ENCODE assay signal across 8 mouse cellular contexts in genomic region chr7:133115886-133116285, GRCm38 (mm10). TPM values are rescaled to one million over a fixed set of nuclear protein-coding genes. Genes with fewer than 3 reads are reported as not detected.
DNase-seq lines count a peak whose midpoint lies in the region; ATAC-seq and TF ChIP-seq lines count a peak whose summit lies in the region.

No protein-coding gene starts in this region.

- peaks cover 3% of the 10 kb centered on the region for H3K4me1 ChIP-seq in ES-Bruce4 (ENCODE audit: control insufficient read depth, insufficient read depth, low read length)
- H3K4me1 ChIP-seq in bone marrow macrophage, adult 2 months (ENCODE audit: control insufficient read depth, insufficient read depth, low read length) = peaks cover 53% of the 10 kb centered on the region
- H3K4me1 ChIP-seq in limb, embryonic 11.5 days (ENCODE audit: control insufficient read depth, insufficient read depth, low read length) = peaks cover 73% of the 10 kb centered on the region
- peaks cover 90% of the 10 kb centered on the region for H3K4me1 ChIP-seq in midbrain, embryonic 12.5 days

- TF ChIP-seq EP300 in ES-Bruce4 (IDR thresholded peaks at IDR 0.05; ENCODE audit: insufficient read depth, low read depth, low read length) = peak; percentile 97

- H3K27ac ChIP-seq in ES-Bruce4 (ENCODE audit: insufficient read depth, low read length) = peak overlapping the region; percentile 98
- peak overlapping the region; percentile 33 for H3K27ac ChIP-seq in bone marrow macrophage, adult 2 months (ENCODE audit: insufficient read depth, low read depth, low read length)
- no peak overlapping the region for H3K27ac ChIP-seq in limb, embryonic 11.5 days (replicated peaks; ENCODE audit: low read depth, low read length)
- H3K27ac ChIP-seq in midbrain, embryonic 12.5 days (replicated peaks) = no peak overlapping the region

- H3K36me3 ChIP-seq in ES-Bruce4 (ENCODE audit: control insufficient read depth, insufficient read depth, low read length, poor library complexity, severe bottlenecking) = peaks cover 13% of the 10 kb centered on the region
- no peaks in the 10 kb centered on the region for H3K36me3 ChIP-seq in limb, embryonic 11.5 days (ENCODE audit: control insufficient read depth, insufficient read depth, low read length)
- H3K36me3 ChIP-seq in midbrain, embryonic 12.5 days = no peaks in the 10 kb centered on the region

- ATAC-seq in limb, embryonic 11.5 days (ENCODE audit: insufficient number of reproducible peaks, low FRiP score, low TSS enrichment, low read depth) = no peak
- no peak for ATAC-seq in midbrain, embryonic 12.5 days (ENCODE audit: low FRiP score, low read depth)
- ATAC-seq in activated CD4-positive, CD25-positive, alpha-beta regulatory T cell, adult 4 months = no peak

- H3K27me3 ChIP-seq in ES-Bruce4 (ENCODE audit: control insufficient read depth, insufficient read depth, low read length, poor library complexity, severe bottlenecking) = no peaks in the 10 kb centered on the region
- no peaks in the 10 kb centered on the region for H3K27me3 ChIP-seq in limb, embryonic 11.5 days (ENCODE audit: control insufficient read depth, insufficient read depth, low read length)
- H3K27me3 ChIP-seq in midbrain, embryonic 12.5 days = no peaks in the 10 kb centered on the region

- 13% methylated on average over 15 of the region's 15 CpGs for WGBS in limb, embryonic 11.5 days
- 13% methylated on average over 15 of the region's 15 CpGs for WGBS in midbrain, embryonic 12.5 days

- DNase-seq in heart, postnatal 10 days = peak; percentile 50 to 63
- peak; percentile 62 for DNase-seq in limb, embryonic 11.5 days (ENCODE audit: low spot score)
- no peak for DNase-seq in spleen, postnatal 14 days (ENCODE audit: low spot score in 2 of 2)
- no peak for DNase-seq in gastrocnemius, postnatal 10 days

- no peaks in the 10 kb centered on the region for H3K9me3 ChIP-seq in ES-Bruce4 (replicated peaks; ENCODE audit: control insufficient read depth, insufficient read depth, low read length, poor library complexity, severe bottlenecking)
- H3K9me3 ChIP-seq in limb, embryonic 11.5 days (ENCODE audit: control insufficient read depth, low read length) = no peaks in the 10 kb centered on the region
- no peaks in the 10 kb centered on the region for H3K9me3 ChIP-seq in midbrain, embryonic 12.5 days

- H3K4me2 ChIP-seq in limb, embryonic 11.5 days (ENCODE audit: low read depth, severe bottlenecking) = no peak overlapping the region
- peak overlapping the region; percentile 38 for H3K4me2 ChIP-seq in midbrain, embryonic 12.5 days (replicated peaks)

- H3K4me3 ChIP-seq in ES-Bruce4 (ENCODE audit: low read depth, low read length) = peak overlapping the region; percentile 61
- H3K4me3 ChIP-seq in bone marrow macrophage, adult 2 months (ENCODE audit: insufficient read depth, low read length) = peak overlapping the region; percentile 54
- no peak overlapping the region for H3K4me3 ChIP-seq in limb, embryonic 11.5 days (ENCODE audit: low read depth, low read length)
- H3K4me3 ChIP-seq in midbrain, embryonic 12.5 days = no peak overlapping the region

- no peak for TF ChIP-seq CTCF in ES-Bruce4 (IDR thresholded peaks at IDR 0.05; ENCODE audit: low read depth, low read length)
- TF ChIP-seq CTCF in bone marrow macrophage, adult 2 months (IDR thresholded peaks at IDR 0.05; ENCODE audit: low read depth, low read length) = no peak

- H3K9ac ChIP-seq in ES-Bruce4 (ENCODE audit: low read depth, poor library complexity, severe bottlenecking) = peak overlapping the region; percentile 98
- H3K9ac ChIP-seq in limb, embryonic 11.5 days (ENCODE audit: low read length) = no peak overlapping the region
- H3K9ac ChIP-seq in midbrain, embryonic 12.5 days (replicated peaks) = no peak overlapping the region; the same call in 1 of the 2 replicates

- intact Hi-C loops in heart, postnatal 10 days (cut with DNase I) = loop anchor here (10.0 kb wide), 1 partner anchor 181 kb away; the partner anchor contains the start of gene Zranb1

- TF ChIP-seq POLR2A in ES-Bruce4 (IDR thresholded peaks at IDR 0.05; ENCODE audit: insufficient read depth, low read length) = no peak
- TF ChIP-seq POLR2A in bone marrow macrophage, adult 2 months (IDR thresholded peaks at IDR 0.05; ENCODE audit: borderline replicate concordance, low read depth, low read length) = no peak

RNA-seq across cellular contexts. Expression of gene Fgfr2, which starts 7.3 kb away (rescaled TPM):
- 31.6 and 34.8 TPM in 2 replicates for polyA plus RNA-seq in ES-Bruce4 (2011; ENCODE audit: insufficient read depth, insufficient read length, low read depth, missing spikeins)
- polyA plus RNA-seq in bone marrow macrophage, adult 2 months (2012; ENCODE audit: insufficient read depth, insufficient read length, missing spikeins) = 0.27 and 0.91 TPM in 2 replicates
- total RNA-seq in heart, postnatal 10 days (2021) = 1 to 10 TPM; 6.2 to 6.3 TPM
- 60.1 and 72.1 TPM in 2 replicates for polyA plus RNA-seq in limb, embryonic 11.5 days (2014; fragmentation: Nextera tagmentation; extraction: Ambion mirVana)
- polyA plus RNA-seq in midbrain, embryonic 12.5 days (2016; fragmentation: Nextera tagmentation; extraction: Ambion mirVana) = 96.5 and 98.9 TPM in 2 replicates
- total RNA-seq in gastrocnemius, postnatal 10 days (2021) = 1 to 10 TPM; 3.0 to 6.1 TPM
- polyA plus RNA-seq in activated CD4-positive, CD25-positive, alpha-beta regulatory T cell, adult 4 months (2017; shearing (Covaris generic)) = not detected

RNA-seq across cellular contexts. Expression of gene Ctbp2, which starts 8.3 kb away (rescaled TPM):
- polyA plus RNA-seq in ES-Bruce4 (2011; ENCODE audit: insufficient read depth, insufficient read length, low read depth, missing spikeins) = 218 and 252 TPM in 2 replicates
- 42.7 and 43.8 TPM in 2 replicates for polyA plus RNA-seq in bone marrow macrophage, adult 2 months (2012; ENCODE audit: insufficient read depth, insufficient read length, missing spikeins)
- 10 to 100 TPM; 46.2 to 53.5 TPM for total RNA-seq in heart, postnatal 10 days (2021)
- 141 and 144 TPM in 2 replicates for polyA plus RNA-seq in limb, embryonic 11.5 days (2014; fragmentation: Nextera tagmentation; extraction: Ambion mirVana)
- polyA plus RNA-seq in midbrain, embryonic 12.5 days (2016; fragmentation: Nextera tagmentation; extraction: Ambion mirVana) = 111 and 118 TPM in 2 replicates
- total RNA-seq in gastrocnemius, postnatal 10 days (2021) = 10 to 100 TPM; 33.8 to 40.9 TPM
- 1 to 10 TPM; 1.6 to 4.4 TPM for polyA plus RNA-seq in activated CD4-positive, CD25-positive, alpha-beta regulatory T cell, adult 4 months (2017; shearing (Covaris generic))

Comparison
In these comparisons a context has a peak if more than half of its experiments do, and no peak if none do; other contexts are left out.
1. H3K27ac ChIP-seq: peak in ES-Bruce4 (single experiment) and bone marrow macrophage, adult 2 months (single experiment); none in limb, embryonic 11.5 days (single experiment) and midbrain, embryonic 12.5 days (single experiment).
2. H3K4me3 ChIP-seq: peak in ES-Bruce4 (single experiment) and bone marrow macrophage, adult 2 months (single experiment); none in limb, embryonic 11.5 days (single experiment) and midbrain, embryonic 12.5 days (single experiment).
3. DNase-seq: peak in heart, postnatal 10 days (2 of 2) and limb, embryonic 11.5 days (single experiment); none in spleen, postnatal 14 days (0 of 2) and gastrocnemius, postnatal 10 days (single experiment).
4. RNA of gene Fgfr2, which starts 7.3 kb away (polyA plus RNA-seq): 96.5 to 98.9 TPM in midbrain, embryonic 12.5 days, 60.1 to 72.1 TPM in limb, embryonic 11.5 days and 31.6 to 34.8 TPM in ES-Bruce4; 0.27 to 0.91 TPM in bone marrow macrophage, adult 2 months and not detected in activated CD4-positive, CD25-positive, alpha-beta regulatory T cell, adult 4 months; every median in the first group is over 10 times any median in the second.